Comparison of ENCODE assay signal across 17 mouse cellular contexts in the genomic region with DNA sequence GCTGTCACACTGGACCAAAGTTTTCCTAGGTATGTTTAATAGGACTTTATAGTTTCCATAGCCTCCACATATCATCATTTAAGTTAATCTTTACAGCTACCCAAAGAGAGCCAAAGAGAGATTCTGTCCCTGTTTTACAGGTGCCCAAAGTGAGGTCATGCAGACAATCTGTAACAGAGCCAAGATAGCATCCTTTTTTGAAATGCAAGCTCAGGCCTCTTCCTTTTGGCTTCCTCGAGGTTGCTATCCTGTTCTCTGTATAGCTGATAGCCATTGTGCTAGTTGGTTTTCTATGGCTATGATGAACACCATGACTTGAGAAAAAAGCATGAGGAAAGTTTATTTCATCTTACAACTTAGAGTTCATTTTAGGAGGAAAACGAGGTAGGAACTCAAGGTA.
A peak's percentile ranks its signal among the peaks of the same experiment; 100 is the strongest.
DNase-seq lines count a peak whose midpoint lies in the region; ATAC-seq lines count a peak whose summit lies in the region.
"Had no signal": no experiment of that assay in that cellular context is flagged by ENCODE, and none has a peak within 500 bp of the region (broad histone marks: within the 10 kb centered on the region; RNA-seq: fewer than 3 reads in every experiment).

No protein-coding gene starts in this region.

- H3K4me3 ChIP-seq in heart, embryonic 11.5 days (ENCODE audit: low read depth, low read length): no peak overlapping the region
- H3K4me3 ChIP-seq in kidney, embryonic 15.5 days (replicated peaks): no peak overlapping the region
- H3K4me3 ChIP-seq in embryonic facial prominence, embryonic 15.5 days (replicated peaks): no peak overlapping the region
- no peak overlapping the region for H3K4me3 ChIP-seq in hindbrain, embryonic 14.5 days (replicated peaks; ENCODE audit: low read length)
- H3K4me3 ChIP-seq: liver, embryonic 15.5 days; neural tube, embryonic 12.5 days had no signal

- H3K4me1 ChIP-seq in heart, embryonic 11.5 days (ENCODE audit: control insufficient read depth, insufficient read depth, low read length): peaks cover 28% of the 10 kb centered on the region
- H3K4me1 ChIP-seq in kidney, embryonic 15.5 days: peaks cover 32% of the 10 kb centered on the region
- H3K4me1 ChIP-seq in embryonic facial prominence, embryonic 15.5 days: peaks cover 15% of the 10 kb centered on the region
- no peaks in the 10 kb centered on the region for H3K4me1 ChIP-seq in hindbrain, embryonic 14.5 days (replicated peaks; ENCODE audit: control insufficient read depth, insufficient read depth, low read length)
- H3K4me1 ChIP-seq: neural tube, embryonic 12.5 days had no signal

- no peaks in the 10 kb centered on the region for H3K9me3 ChIP-seq in heart, embryonic 11.5 days (replicated peaks; ENCODE audit: control insufficient read depth, low read length)
- H3K9me3 ChIP-seq in kidney, embryonic 15.5 days (replicated peaks): no peaks in the 10 kb centered on the region
- no peaks in the 10 kb centered on the region for H3K9me3 ChIP-seq in embryonic facial prominence, embryonic 15.5 days (replicated peaks)
- H3K9me3 ChIP-seq in hindbrain, embryonic 14.5 days (ENCODE audit: control insufficient read depth, low read length): no peaks in the 10 kb centered on the region
- H3K9me3 ChIP-seq: G1E; liver, embryonic 15.5 days; neural tube, embryonic 12.5 days had no signal

- H3K4me2 ChIP-seq in heart, embryonic 11.5 days: no peak overlapping the region
- no peak overlapping the region for H3K4me2 ChIP-seq in kidney, embryonic 15.5 days
- H3K4me2 ChIP-seq in embryonic facial prominence, embryonic 15.5 days (replicated peaks): no peak overlapping the region
- no peak overlapping the region for H3K4me2 ChIP-seq in hindbrain, embryonic 14.5 days (replicated peaks)
- H3K4me2 ChIP-seq: liver, embryonic 15.5 days; midbrain, embryonic 11.5 days; neural tube, embryonic 12.5 days had no signal

- ATAC-seq in heart, embryonic 11.5 days (replicated peaks; ENCODE audit: insufficient number of reproducible peaks, low FRiP score, low TSS enrichment): no peak
- no peak for ATAC-seq in kidney, embryonic 15.5 days (replicated peaks; ENCODE audit: low FRiP score)
- ATAC-seq in embryonic facial prominence, embryonic 15.5 days (ENCODE audit: insufficient number of reproducible peaks, low FRiP score, low TSS enrichment, low read depth): no peak
- ATAC-seq in hindbrain, embryonic 14.5 days (ENCODE audit: low FRiP score): no peak
- ATAC-seq: CD4-positive, CD25-positive, alpha-beta regulatory T cell, adult 4 months had no signal

- WGBS in heart, embryonic 11.5 days (ENCODE audit: insufficient replicate concordance): 66% methylated on average over 2 of the region's 2 CpGs
- WGBS in kidney, embryonic 15.5 days: 82% methylated on average over 2 of the region's 2 CpGs
- 68% methylated on average over 2 of the region's 2 CpGs for WGBS in embryonic facial prominence, embryonic 15.5 days
- WGBS in hindbrain, embryonic 14.5 days: 94% methylated on average over 2 of the region's 2 CpGs

- DNase-seq in heart, adult 8-10 months (ENCODE audit: low spot score): no peak
- no peak for DNase-seq in kidney, adult 9 months
- peak; percentile 56 for DNase-seq in brain, adult 2 months (ENCODE audit: low read depth, low spot score)
- no peak for DNase-seq in hindbrain, embryonic 14.5 days (ENCODE audit: low spot score)
- DNase-seq: cerebellum, postnatal 14 days; gastrocnemius, postnatal 25 days; left cerebral cortex, postnatal 4 days; thymus, postnatal 25 days had no signal

- H3K27me3 ChIP-seq in heart, embryonic 11.5 days (ENCODE audit: control insufficient read depth, insufficient read depth, low read length): no peaks in the 10 kb centered on the region
- no peaks in the 10 kb centered on the region for H3K27me3 ChIP-seq in kidney, embryonic 15.5 days
- no peaks in the 10 kb centered on the region for H3K27me3 ChIP-seq in embryonic facial prominence, embryonic 15.5 days
- H3K27me3 ChIP-seq in hindbrain, embryonic 14.5 days (ENCODE audit: control insufficient read depth, insufficient read depth, low read length): no peaks in the 10 kb centered on the region
- H3K27me3 ChIP-seq: liver, embryonic 15.5 days; neural tube, embryonic 12.5 days had no signal

- H3K27ac ChIP-seq in heart, embryonic 11.5 days (ENCODE audit: low read depth, low read length): peak overlapping the region; percentile 82
- peak overlapping the region; percentile 45; the same call in 1 of the 2 replicates for H3K27ac ChIP-seq in kidney, embryonic 15.5 days
- H3K27ac ChIP-seq in embryonic facial prominence, embryonic 15.5 days (replicated peaks): 0 out of 2 replicates have a peak overlapping the region, but pooled peaks have one; percentile 39
- H3K27ac ChIP-seq in hindbrain, embryonic 14.5 days: no peak overlapping the region
- H3K27ac ChIP-seq: liver, embryonic 15.5 days; macrophage; neural tube, embryonic 12.5 days had no signal

- no peak overlapping the region for H3K9ac ChIP-seq in heart, embryonic 11.5 days (ENCODE audit: low read depth, low read length)
- no peak overlapping the region for H3K9ac ChIP-seq in kidney, embryonic 15.5 days
- H3K9ac ChIP-seq in embryonic facial prominence, embryonic 15.5 days: no peak overlapping the region
- no peak overlapping the region for H3K9ac ChIP-seq in hindbrain, embryonic 14.5 days
- H3K9ac ChIP-seq: liver, embryonic 15.5 days; neural tube, embryonic 12.5 days had no signal

- peaks cover 5% of the 10 kb centered on the region for H3K36me3 ChIP-seq in heart, embryonic 11.5 days (ENCODE audit: control insufficient read depth, insufficient read depth, low read length)
- no peaks in the 10 kb centered on the region; the same call in none of the 2 replicates for H3K36me3 ChIP-seq in kidney, embryonic 15.5 days
- H3K36me3 ChIP-seq in embryonic facial prominence, embryonic 15.5 days: peaks cover 7% of the 10 kb centered on the region; the same call in 1 of the 2 replicates
- no peaks in the 10 kb centered on the region for H3K36me3 ChIP-seq in hindbrain, embryonic 14.5 days (replicated peaks; ENCODE audit: control insufficient read depth, insufficient read depth)
